Mouse (Mus musculus) E14TG2a.4 (cell line): ENCODE data around the gene Olfr974.
"Not testable (repeated sequence)": the region's sequence is repeated elsewhere in the genome, so short reads cannot be mapped to it uniquely, and the experiment has no call there.

ENCODE experiments used
- CTCF ChIP-seq: conservative IDR thresholded peaks from 2 replicates; pipeline ENCODE4 v1.5.1; 2014; ENCODE audit warnings: low read length
- NANOG ChIP-seq: IDR thresholded peaks from 2 replicates; pipeline ENCODE4 v1.6.1; 2014; ENCODE audit warnings: borderline replicate concordance, low read length, mixed read lengths
- POU5F1 ChIP-seq: IDR thresholded peaks from 2 replicates; pipeline ENCODE4 v1.6.1; 2014; ENCODE audit warnings: low read length, borderline replicate concordance

DNA sequence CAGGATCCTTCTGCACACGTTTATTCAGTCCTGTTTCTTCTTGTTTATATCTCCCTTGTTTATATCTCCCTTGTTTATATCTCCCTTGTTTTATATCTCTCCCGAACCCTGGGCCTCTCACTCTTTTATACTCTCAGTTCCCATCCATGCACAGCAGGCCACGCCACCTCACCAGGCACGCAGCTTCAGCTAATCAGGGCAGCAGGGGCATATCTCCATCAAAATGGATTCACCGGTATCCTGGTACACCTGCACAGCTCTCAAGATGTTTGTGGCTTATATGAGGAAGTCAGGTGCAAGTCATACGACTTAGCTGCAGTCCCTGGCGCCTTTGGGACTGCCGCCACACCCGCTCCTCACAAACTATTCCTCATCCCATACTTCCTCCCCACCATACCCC, 23.7 kb downstream of the Olfr974 start, which contains the start of gene Olfr976:
- not testable (repeated sequence) for TF ChIP-seq CTCF, NANOG, POU5F1
